Mouse (Mus musculus) limb, embryonic 11.5 days (tissue): Measurements from ENCODE around the gene Rxylt1. TPM values are rescaled to one million over a fixed set of nuclear protein-coding genes. Genes with fewer than 3 reads are reported as not detected.

ENCODE experiments used
- ATAC-seq: fragments of 200-750 bp; cut with Nextera tagmentation; 2 replicates; pipeline ENCODE4 v1.8.0; 2017; ENCODE audit warnings: low read depth; ENCODE audit not compliant: insufficient number of reproducible peaks, low FRiP score, low TSS enrichment
- DNase-seq: peaks from one replicate; pipeline ENCODE4 v3.0.0-alpha.2; 2015; ENCODE audit warnings: low spot score
- H3K27ac ChIP-seq: fragments of 300-500 bp; sonication (generic); replicated peaks from 2 replicates; pipeline ENCODE4 v1.5.1; 2014; ENCODE audit warnings: low read depth, mild to moderate bottlenecking, low read length
- H3K27me3 ChIP-seq: fragments of 300-500 bp; sonication (generic); 2 replicates; pipeline ENCODE4 v1.6.1; 2014; ENCODE audit warnings: mild to moderate bottlenecking, low read length, mixed read lengths; ENCODE audit not compliant: control insufficient read depth, insufficient read depth
- H3K36me3 ChIP-seq: fragments of 300-500 bp; sonication (generic); 2 replicates; pipeline ENCODE4 v1.6.1; 2014; ENCODE audit warnings: mild to moderate bottlenecking, low read length, moderate library complexity, mixed read lengths; ENCODE audit not compliant: control insufficient read depth, insufficient read depth
- H3K4me1 ChIP-seq: fragments of 300-500 bp; sonication (generic); 2 replicates; pipeline ENCODE4 v1.6.1; 2014; ENCODE audit warnings: low read length, mixed read lengths; ENCODE audit not compliant: control insufficient read depth, insufficient read depth
- H3K4me2 ChIP-seq: fragments of 300-500 bp; sonication (generic); 2 replicates; pipeline ENCODE4 v1.6.1; 2014; ENCODE audit warnings: low read depth, mild to moderate bottlenecking, moderate library complexity; ENCODE audit not compliant: severe bottlenecking
- H3K4me3 ChIP-seq: fragments of 300-500 bp; sonication (generic); 2 replicates; pipeline ENCODE4 v1.5.1; 2014; ENCODE audit warnings: low read depth, low read length
- H3K9ac ChIP-seq: fragments of 300-500 bp; sonication (generic); 2 replicates; pipeline ENCODE4 v1.6.1; 2014; ENCODE audit warnings: mild to moderate bottlenecking, low read length
- H3K9me3 ChIP-seq: fragments of 300-500 bp; sonication (generic); 2 replicates; pipeline ENCODE4 v1.6.1; 2016; ENCODE audit warnings: low read length; ENCODE audit not compliant: control insufficient read depth
- WGBS: fragments of 180-500 bp; shearing (Covaris S2); extraction: QIAGEN DNeasy Blood & Tissue Kit; methylation state at CpG from one replicate; pipeline ENCODE4 v1.1.7; 2014; 5-methylcytosine and 5-hydroxymethylcytosine counted together
- polyA plus RNA-seq: library from polyadenylated mRNA; unstranded; fragments of >200 nt; fragmentation: Nextera tagmentation; extraction: Ambion mirVana; gene quantifications from 2 replicates; pipeline ENCODE4 v1.2.1, GENCODE M21; 2014

The Rxylt1 gene
- polyA plus RNA-seq, 1 experiment from 2014 or later: 48.1 TPM

DNA sequence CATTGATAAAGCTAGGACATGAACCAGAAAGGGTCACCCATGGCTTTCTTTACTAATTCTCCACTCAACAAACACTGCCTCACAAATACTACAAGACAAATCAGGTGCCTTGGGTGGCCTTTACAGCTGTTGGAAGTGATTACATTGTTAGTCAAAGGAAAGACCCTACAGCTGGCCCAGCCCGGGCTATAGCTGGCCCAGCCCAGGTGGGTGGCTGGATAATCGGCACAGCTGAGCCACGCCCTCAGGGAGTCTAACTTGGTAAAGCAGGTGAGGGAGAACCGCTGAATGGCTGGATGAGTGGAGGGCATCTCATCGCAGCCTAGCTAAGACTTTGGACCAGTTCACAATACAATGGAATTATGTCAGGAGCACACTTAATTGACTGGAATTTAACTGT, 63.9 kb downstream of the Rxylt1 start:
- no peak for DNase-seq
- Histone ChIP-seq H3K27ac (no peak overlapping the region), H3K36me3 (no peaks in the 10 kb centered on the region), H3K4me1 (peaks cover 4% of the 10 kb centered on the region; the same call in 1 of the 2 replicates), H3K4me3 (no peak overlapping the region), H3K27me3 (no peaks in the 10 kb centered on the region), H3K9me3 (no peaks in the 10 kb centered on the region), H3K4me2 (no peak overlapping the region), H3K9ac (no peak overlapping the region)
- 67% methylated on average over 5 of the region's 5 CpGs for WGBS
- ATAC-seq: no peak

DNA sequence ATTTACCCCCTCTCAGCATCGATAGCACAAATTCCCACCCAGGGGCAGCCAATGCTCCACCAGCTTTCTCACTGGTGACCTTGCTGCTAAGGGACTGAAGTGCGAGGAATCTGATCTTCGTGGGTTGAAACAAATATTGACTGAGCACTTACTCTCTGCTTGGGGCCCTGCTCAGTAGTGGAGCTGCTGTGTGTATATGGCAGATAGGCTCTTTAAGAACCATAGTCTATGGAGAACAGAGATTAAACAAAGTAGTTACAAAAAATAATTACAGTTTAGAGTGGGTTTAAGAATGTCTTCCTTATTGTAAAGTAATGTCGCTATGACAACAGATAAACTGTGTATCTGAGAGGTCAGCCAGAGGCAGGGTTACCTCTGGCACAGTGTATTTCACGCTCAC, 66.8 kb downstream of the Rxylt1 start:
- ATAC-seq (no peak), DNase-seq (no peak)
- H3K27ac ChIP-seq: no peak overlapping the region
- 84% methylated on average over 5 of the region's 5 CpGs for WGBS
- no peaks in the 10 kb centered on the region for H3K9me3 ChIP-seq
- no peak overlapping the region for H3K9ac ChIP-seq
- no peaks in the 10 kb centered on the region for H3K36me3 ChIP-seq
- H3K4me1 ChIP-seq: peaks cover 4% of the 10 kb centered on the region; the same call in 1 of the 2 replicates
- no peak overlapping the region for H3K4me2 ChIP-seq
- H3K27me3 ChIP-seq: no peaks in the 10 kb centered on the region
- no peak overlapping the region for H3K4me3 ChIP-seq

DNA sequence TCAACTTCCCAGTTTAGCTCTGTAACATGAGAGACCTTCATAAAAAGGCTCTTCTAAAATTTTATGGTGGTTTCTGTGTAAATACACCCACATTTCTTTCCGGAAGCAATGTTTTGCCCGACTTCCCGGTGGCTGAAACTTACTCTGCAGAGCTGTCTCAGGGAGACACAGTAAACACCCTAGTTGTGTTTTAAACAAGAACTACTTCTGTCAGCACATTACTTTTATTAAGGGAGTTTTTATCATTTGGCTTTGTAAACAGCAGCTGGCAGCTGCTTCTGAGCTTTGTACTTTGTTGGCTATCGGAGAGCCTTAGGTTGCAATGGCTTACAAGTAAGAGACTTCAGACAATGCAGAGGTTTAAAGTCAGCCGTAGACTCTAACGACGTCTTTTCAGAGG, 67.4 kb downstream of the Rxylt1 start:
- peaks cover 4% of the 10 kb centered on the region; the same call in 1 of the 2 replicates for H3K4me1 ChIP-seq
- H3K9me3 ChIP-seq: no peaks in the 10 kb centered on the region
- H3K27ac ChIP-seq: peak overlapping the region; percentile 42; the same call in 1 of the 2 replicates
- no peaks in the 10 kb centered on the region for H3K36me3 ChIP-seq
- H3K27me3 ChIP-seq: no peaks in the 10 kb centered on the region
- 44% methylated on average over 7 of the region's 7 CpGs for WGBS
- no peak for DNase-seq
- no peak overlapping the region for H3K4me3 ChIP-seq
- H3K9ac ChIP-seq: no peak overlapping the region
- H3K4me2 ChIP-seq: 0 out of 2 replicates have a peak overlapping the region, but pooled peaks have one; percentile 10
- ATAC-seq: no peak

Other genes with a start within 250 kb of the Rxylt1 start
- 6.1 and 9.0 TPM in 2 replicates for gene Srgap1, start 50.1 kb downstream of the Rxylt1 start, polyA plus RNA-seq